Mouse (Mus musculus) G1E (cell line): ENCODE results near the gene Golga4.

Experiments
- CTCF ChIP-seq: IDR thresholded peaks from 2 replicates; pipeline ENCODE4 v1.5.1; 2012; ENCODE audit warnings: low read depth, low read length, inconsistent platforms, mixed read lengths
- GATA1 ChIP-seq: IDR thresholded peaks from 2 replicates; pipeline ENCODE4 v1.6.1; 2012; ENCODE audit warnings: borderline replicate concordance, low read length, inconsistent platforms, mixed read lengths
- GATA2 ChIP-seq: IDR thresholded peaks from 2 replicates; pipeline ENCODE4 v1.6.1; 2012; ENCODE audit warnings: low read depth, low read length, inconsistent platforms, borderline replicate concordance

- TF ChIP-seq CTCF (no peak), GATA1 (no peak), GATA2 (no peak)
These were observed 24.6 kb downstream of the Golga4 start for GRCm38 (mm10) chr9:118530679-118531078.
